Mouse (Mus musculus) C2C12 (cell line): Measurements from ENCODE around the gene Tekt1. TPM values are rescaled to one million over a fixed set of nuclear protein-coding genes. Genes with fewer than 3 reads are reported as not detected.

Experiments used
- H3K27me3 ChIP-seq: one replicate; pipeline ENCODE4 v1.6.1; 2011; ENCODE audit not compliant: control insufficient read depth, insufficient read depth, insufficient read length
- H3K36me3 ChIP-seq: one replicate; pipeline ENCODE4 v1.6.1; 2011; ENCODE audit not compliant: control insufficient read depth, insufficient read depth
- H3K4me3 ChIP-seq: one replicate; pipeline ENCODE4 v1.5.1; 2011; ENCODE audit warnings: mild to moderate bottlenecking, control low read depth; ENCODE audit not compliant: poor library complexity, insufficient read depth, severe bottlenecking
- H3K79me2 ChIP-seq: one replicate; pipeline ENCODE4 v1.6.1; 2011; ENCODE audit not compliant: control insufficient read depth, insufficient read depth
- H3K79me3 ChIP-seq: one replicate; pipeline ENCODE4 v1.6.1; 2011; ENCODE audit warnings: low read depth, control low read depth
- H3ac ChIP-seq: one replicate; pipeline ENCODE3; 2011; ENCODE audit warnings: low read depth; ENCODE audit not compliant: control insufficient read depth, insufficient read length
- CEBPB ChIP-seq: IDR thresholded peaks from one replicate; pipeline ENCODE4 v1.6.1; 2011; ENCODE audit warnings: low read depth, mild to moderate bottlenecking, control low read depth, moderate library complexity
- CTCF ChIP-seq: IDR thresholded peaks from one replicate; pipeline ENCODE4 v1.5.1; 2011; ENCODE audit not compliant: control insufficient read depth, insufficient read depth, insufficient read length
- FOSL1 ChIP-seq: IDR thresholded peaks from one replicate; pipeline ENCODE4 v1.8.0; 2011; ENCODE audit warnings: mild to moderate bottlenecking, low read length; ENCODE audit not compliant: poor library complexity, insufficient read depth, severe bottlenecking
- MAX ChIP-seq: IDR thresholded peaks from one replicate; pipeline ENCODE4 v1.6.1; 2011; ENCODE audit warnings: mild to moderate bottlenecking, control low read depth
- MYOD1 ChIP-seq: IDR thresholded peaks from one replicate; pipeline ENCODE4 v1.6.1; 2011; ENCODE audit warnings: low read depth; ENCODE audit not compliant: control insufficient read depth, insufficient read length
- MYOG ChIP-seq: IDR thresholded peaks from one replicate; pipeline ENCODE4 v1.6.1; 2011; ENCODE audit not compliant: control insufficient read depth, insufficient read length; ENCODE audit errors: extremely low read depth
- USF1 ChIP-seq: IDR thresholded peaks from one replicate; pipeline ENCODE4 v1.6.1; 2011; ENCODE audit warnings: low read depth, mild to moderate bottlenecking, control low read depth, moderate library complexity
- polyA plus RNA-seq: library from polyadenylated mRNA; unstranded; fragments of >200 nt; fragmentation: generic; extraction: Trizol; gene quantifications from one replicate; pipeline ENCODE4 v1.2.1, GENCODE M21; 2012; ENCODE audit warnings: missing spikeins

Gene Tekt1
- polyA plus RNA-seq, 1 experiment = not detected

DNA sequence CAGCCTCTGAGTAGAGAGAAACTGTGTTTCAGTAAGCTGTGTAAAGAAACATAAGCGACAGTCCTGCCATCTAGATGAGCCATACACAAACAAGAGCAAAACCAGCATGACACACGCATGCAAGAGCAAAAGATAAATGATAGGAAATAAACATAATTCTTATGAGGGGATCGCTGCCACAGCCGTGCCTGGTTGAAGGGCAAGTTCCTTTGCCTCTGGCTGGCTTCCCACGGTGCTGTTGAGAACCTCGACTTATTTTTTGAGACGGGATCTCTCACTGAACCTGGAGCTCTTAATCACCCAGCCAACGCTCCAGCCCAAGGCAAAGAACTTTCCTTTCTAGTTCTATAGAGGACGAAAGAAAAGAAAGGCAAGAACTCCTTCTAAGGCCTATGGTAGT is 3.9 kb upstream of the Tekt1 start:
- H3ac ChIP-seq = no peak overlapping the region
- no peaks in the 10 kb centered on the region for H3K79me2 ChIP-seq
- TF ChIP-seq CEBPB = no peak
- TF ChIP-seq CTCF = no peak
- no peak for TF ChIP-seq MYOD1
- no peak for TF ChIP-seq USF1
- TF ChIP-seq MYOG = no peak
- TF ChIP-seq FOSL1 = no peak
- no peak for TF ChIP-seq MAX
- H3K4me3 ChIP-seq = no peak overlapping the region
- peaks cover 43% of the 10 kb centered on the region for H3K27me3 ChIP-seq
- H3K36me3 ChIP-seq = no peaks in the 10 kb centered on the region
- no peaks in the 10 kb centered on the region for H3K79me3 ChIP-seq

DNA sequence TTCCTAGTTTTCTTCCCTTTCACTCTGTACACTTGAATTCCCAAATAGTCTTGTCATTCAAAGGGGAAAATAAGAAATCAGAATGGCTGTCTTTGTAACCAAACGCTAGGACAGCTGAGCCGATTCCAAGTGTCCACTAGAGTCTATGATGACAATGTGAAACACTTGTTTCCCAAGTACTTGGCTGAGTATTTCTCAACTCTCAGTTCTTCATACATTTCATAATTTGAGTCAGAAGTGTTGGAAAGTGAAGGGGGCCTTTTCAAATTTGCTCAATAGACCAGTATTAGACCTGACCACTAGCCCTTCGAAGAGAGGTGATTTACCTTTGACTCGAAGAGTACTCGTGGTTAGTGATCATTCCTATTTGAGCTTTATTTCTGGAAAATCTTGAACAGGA is 2.3 kb upstream of the Tekt1 start:
- no peaks in the 10 kb centered on the region for H3K79me3 ChIP-seq
- no peaks in the 10 kb centered on the region for H3K36me3 ChIP-seq
- TF ChIP-seq CTCF = no peak
- no peak for TF ChIP-seq MYOG
- TF ChIP-seq USF1 = no peak
- no peak for TF ChIP-seq FOSL1
- no peak for TF ChIP-seq MYOD1
- TF ChIP-seq MAX = no peak
- TF ChIP-seq CEBPB = no peak

DNA sequence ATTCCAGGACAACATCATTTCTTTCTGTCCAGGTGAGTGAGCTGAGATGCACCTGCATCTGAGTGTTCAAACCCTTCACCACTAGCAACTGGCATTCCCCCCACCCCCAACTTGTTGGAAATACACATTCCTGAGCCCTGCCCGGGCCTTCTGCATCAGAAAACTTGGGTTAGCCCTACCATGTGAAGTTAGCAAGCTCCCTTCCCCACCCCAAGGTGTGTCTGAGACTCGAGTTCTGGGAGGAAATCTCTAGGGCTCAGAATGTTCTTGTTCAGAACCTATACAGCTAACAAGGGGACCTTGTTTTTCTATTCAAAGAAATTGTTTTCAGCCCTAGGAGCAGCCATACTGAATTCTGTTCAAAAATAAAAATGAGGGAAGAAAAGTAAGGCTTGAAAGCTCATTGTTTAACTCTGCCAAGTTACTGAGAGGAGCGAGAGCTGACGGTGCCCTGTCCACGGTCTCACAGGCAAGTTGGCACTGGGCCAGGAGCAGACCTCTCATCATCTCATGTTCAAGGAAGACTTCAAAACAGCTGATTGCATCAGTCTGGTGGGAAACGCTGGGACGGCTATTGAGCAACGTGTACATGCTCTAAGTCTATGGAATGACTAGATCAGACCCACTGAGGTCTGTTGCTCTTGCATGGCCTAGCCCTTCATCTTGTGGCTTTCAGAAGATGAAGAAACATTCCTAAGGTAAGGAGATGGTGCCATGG is 1.4 kb upstream of the Tekt1 start:
- Histone ChIP-seq H3K4me3 (no peak overlapping the region), H3K36me3 (no peaks in the 10 kb centered on the region), H3K79me2 (no peaks in the 10 kb centered on the region), H3ac (no peak overlapping the region), H3K27me3 (peaks cover 42% of the 10 kb centered on the region), H3K79me3 (no peaks in the 10 kb centered on the region)
- TF ChIP-seq CTCF (no peak), USF1 (no peak), MYOD1 (no peak), CEBPB (no peak), MAX (no peak), MYOG (no peak), FOSL1 (no peak)

More for the DNA sequence above, 2.3 kb upstream of the Tekt1 start:
- H3K27me3 ChIP-seq = peaks cover 40% of the 10 kb centered on the region
- H3ac ChIP-seq = no peak overlapping the region
- no peaks in the 10 kb centered on the region for H3K79me2 ChIP-seq
- no peak overlapping the region for H3K4me3 ChIP-seq

DNA sequence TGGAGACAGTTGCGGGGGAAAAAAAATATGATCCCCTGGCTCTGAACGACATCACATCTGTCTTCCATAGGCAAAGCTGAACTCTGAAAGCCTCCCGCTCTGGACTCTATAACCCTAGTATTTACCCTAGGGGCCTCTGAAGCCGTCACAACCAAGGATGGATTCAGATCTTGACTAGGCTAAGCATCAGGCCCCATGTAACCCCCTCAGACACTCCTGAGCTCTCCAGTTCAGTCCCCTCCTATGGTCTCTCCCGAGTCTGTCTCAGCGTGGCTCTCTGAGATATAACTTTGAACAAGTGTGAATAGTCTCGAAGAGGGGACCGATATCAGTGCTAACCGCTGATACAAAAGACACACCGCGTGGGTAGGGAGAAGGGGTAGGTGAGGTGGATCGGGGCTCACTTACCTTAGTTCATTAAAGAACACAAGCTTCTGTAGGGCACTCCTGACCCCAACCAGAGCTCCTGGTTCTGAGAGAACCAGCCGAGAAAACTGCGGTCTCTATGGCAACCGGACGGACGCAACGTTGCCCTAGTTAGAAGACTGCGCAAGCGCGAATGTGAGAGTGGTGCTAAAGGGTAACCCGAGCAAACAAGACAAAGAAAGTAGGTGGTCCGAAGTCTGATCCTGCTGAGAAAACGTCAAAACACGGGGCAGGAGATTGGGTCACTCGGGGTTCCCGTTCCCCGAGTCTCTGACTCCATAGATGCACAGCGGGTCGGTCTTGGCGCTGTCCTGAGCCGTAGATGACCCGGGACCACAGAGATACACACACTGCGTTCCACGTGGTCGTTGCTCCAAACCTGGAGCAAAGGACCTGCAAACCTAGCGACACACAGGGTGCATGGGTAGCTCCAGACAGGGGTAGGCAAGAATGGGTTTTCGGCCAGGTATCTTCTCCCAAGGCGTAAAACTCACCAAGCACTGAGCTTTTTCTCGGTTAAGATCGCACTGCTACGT is 576 bp downstream of the Tekt1 start:
- Histone ChIP-seq H3K36me3 (no peaks in the 10 kb centered on the region), H3K79me2 (no peaks in the 10 kb centered on the region), H3K27me3 (peaks cover 44% of the 10 kb centered on the region), H3K4me3 (no peak overlapping the region), H3K79me3 (no peaks in the 10 kb centered on the region), H3ac (no peak overlapping the region)
- no peak for TF ChIP-seq MAX

DNA sequence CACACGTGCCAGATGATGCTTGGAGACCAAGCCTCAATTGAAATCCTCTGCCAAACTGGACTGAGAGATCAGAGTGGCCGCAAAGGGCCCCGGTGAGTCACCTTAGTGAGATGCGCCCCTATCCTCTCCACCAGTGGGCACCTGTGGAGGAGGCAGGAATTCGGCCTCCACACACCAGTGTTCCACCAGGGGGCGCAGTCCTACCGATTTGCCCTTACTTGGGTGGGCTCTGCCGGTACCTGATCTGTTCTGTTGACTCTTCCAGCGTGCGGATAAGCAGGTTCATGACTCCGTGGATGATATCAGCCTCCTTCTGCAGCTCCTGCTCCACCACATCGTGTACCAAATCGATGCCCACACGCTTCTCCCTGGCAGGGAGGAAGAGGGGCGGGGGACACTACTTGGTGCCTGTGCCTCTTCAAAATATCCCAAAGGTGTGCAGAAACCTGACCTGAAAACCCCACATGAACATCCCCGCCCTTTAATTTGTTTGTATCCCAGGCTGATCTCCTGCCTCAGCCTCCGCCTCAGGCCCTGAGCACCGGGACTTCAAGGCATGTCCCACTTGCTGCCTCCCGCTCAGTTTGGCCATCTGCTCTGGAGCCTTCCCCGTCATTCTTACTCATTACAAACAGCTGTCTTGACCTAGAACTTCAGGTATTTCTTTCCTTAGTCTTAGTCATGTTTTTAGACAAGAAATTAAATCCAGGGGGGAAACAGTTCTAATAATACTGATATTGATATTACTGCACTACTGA is 7.1 kb downstream of the Tekt1 start:
- H3K27me3 ChIP-seq = peaks cover 28% of the 10 kb centered on the region
- no peaks in the 10 kb centered on the region for H3K79me3 ChIP-seq
- no peak overlapping the region for H3K4me3 ChIP-seq
- H3K79me2 ChIP-seq = no peaks in the 10 kb centered on the region
- H3K36me3 ChIP-seq = no peaks in the 10 kb centered on the region
- TF ChIP-seq MYOD1 (no peak), CTCF (peak; percentile 80), FOSL1 (no peak)
- H3ac ChIP-seq = no peak overlapping the region

DNA sequence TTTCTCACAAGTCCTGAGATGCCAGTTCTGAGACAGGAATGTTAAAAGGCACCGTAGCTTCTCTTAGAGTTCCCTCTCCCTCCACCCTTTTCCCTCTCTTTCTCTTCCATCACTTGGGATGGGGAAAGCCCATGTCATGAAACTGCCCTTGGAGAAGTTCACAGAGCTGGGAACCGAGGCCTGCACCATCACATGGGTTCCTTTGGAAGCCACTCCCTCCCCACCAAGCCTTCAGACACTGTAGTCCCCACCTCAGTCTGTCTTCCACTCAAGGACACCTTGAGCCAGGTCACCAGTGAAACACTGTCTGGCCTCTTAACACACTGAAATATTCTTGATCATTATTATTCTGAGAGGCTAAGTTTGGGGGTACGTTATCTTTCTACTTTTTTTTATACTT is 9.1 kb downstream of the Tekt1 start:
- Histone ChIP-seq H3K4me3 (no peak overlapping the region), H3K27me3 (peaks cover 16% of the 10 kb centered on the region), H3ac (no peak overlapping the region), H3K36me3 (no peaks in the 10 kb centered on the region), H3K79me3 (no peaks in the 10 kb centered on the region), H3K79me2 (no peaks in the 10 kb centered on the region)
- no peak for TF ChIP-seq USF1
- no peak for TF ChIP-seq MYOD1
- TF ChIP-seq CEBPB = no peak
- TF ChIP-seq FOSL1 = no peak
- no peak for TF ChIP-seq MAX
- TF ChIP-seq MYOG = no peak
- TF ChIP-seq CTCF = no peak
